Mouse (Mus musculus) gastrocnemius, adult 8-10 months (tissue): ENCODE data around the gene Myo1d. TPM values are rescaled to one million over a fixed set of nuclear protein-coding genes. Genes with fewer than 3 reads are reported as not detected.

Experiments
- total RNA-seq, 4 experiments: library from RNA; stranded (reverse); gene quantifications; 2 replicates each; pipeline ENCODE4 v1.2.4; 2022

The Myo1d gene
- total RNA-seq, 4 experiments from 2014 or later = 2.3 to 3.6 (median 3.2) TPM

Other genes with a start within 250 kb of the Myo1d start
- gene Tmem98, start 30.1 kb upstream of the Myo1d start, total RNA-seq = 1 to 10 TPM in 1 of 4 experiments, under 1 TPM in 3; 0.24 to 1.4 (median 0.77) TPM
- gene Spaca3, start 78.3 kb upstream of the Myo1d start, total RNA-seq = not detected